Mouse (Mus musculus) erythroblast, adult 5-6 weeks (primary cell): Measurements from ENCODE around the gene Dynll2. TPM values are rescaled to one million over a fixed set of nuclear protein-coding genes. Genes with fewer than 3 reads are reported as not detected.
"Not testable (repeated sequence)": the region's sequence is repeated elsewhere in the genome, so short reads cannot be mapped to it uniquely, and the experiment has no call there.

Experiments used
- ATAC-seq: replicated peaks from 2 replicates; pipeline ENCODE4 v1.8.0; 2016; ENCODE audit warnings: moderate number of reproducible peaks, mild to moderate bottlenecking, moderate TSS enrichment, inconsistent platforms; ENCODE audit not compliant: poor library complexity, low FRiP score, severe bottlenecking
- total RNA-seq, 2 experiments: library from RNA; stranded (forward) in 1 of 2; stranded (reverse) in 1 of 2; fragments of 150-400 nt in 1 of 2; fragments of 200-764, 138-1000 nt in 1 of 2; gene quantifications; 2 replicates each; pipeline versions ENCODE4 v1.2.3 to v1.2.4; 2015 to 2017; ENCODE audit warnings: low replicate concordance in 2 of 2

Gene Dynll2
- total RNA-seq, 2 experiments from 2014 or later, result 2.5 to 3.2 TPM

GRCm38 (mm10) chr11:87999751-88000150 is 12.4 kb upstream of the Dynll2 start:
- ATAC-seq, result no peak

GRCm38 (mm10) chr11:87991806-87992205 is 4.5 kb upstream of the Dynll2 start:
- no peak for ATAC-seq

- ATAC-seq, result no peak
Measured at GRCm38 (mm10) chr11:87987861-87988260, 528 bp upstream of the Dynll2 start.

GRCm38 (mm10) chr11:87986141-87986741 is 1.1 kb downstream of the Dynll2 start:
- peak; percentile 63 for ATAC-seq

GRCm38 (mm10) chr11:87985643-87986042 is 1.7 kb downstream of the Dynll2 start:
- ATAC-seq, result no peak

GRCm38 (mm10) chr11:87984571-87984970 is 2.8 kb downstream of the Dynll2 start:
- no peak for ATAC-seq

- ATAC-seq, result no peak
Measured at GRCm38 (mm10) chr11:87978905-87979304, 8.4 kb downstream of the Dynll2 start.

- ATAC-seq, result not testable (repeated sequence)
Measured at GRCm38 (mm10) chr11:87977021-87977420, 10.3 kb downstream of the Dynll2 start.

GRCm38 (mm10) chr11:87974477-87975181 is 12.7 kb downstream of the Dynll2 start:
- 0 out of 2 replicates have a peak, but pooled peaks have one; percentile 37 for ATAC-seq

- no peak for ATAC-seq
Measured at GRCm38 (mm10) chr11:87973559-87974305, 13.6 kb downstream of the Dynll2 start.

GRCm38 (mm10) chr11:87972829-87973228 is 14.5 kb downstream of the Dynll2 start:
- ATAC-seq, result no peak

GRCm38 (mm10) chr11:87968356-87969122 is 18.8 kb downstream of the Dynll2 start:
- ATAC-seq, result no peak

GRCm38 (mm10) chr11:87967692-87968289 is 19.5 kb downstream of the Dynll2 start:
- peak; percentile 82 for ATAC-seq

GRCm38 (mm10) chr11:87966214-87966613 is 21.1 kb downstream of the Dynll2 start:
- no peak for ATAC-seq

GRCm38 (mm10) chr11:87965293-87965692 is 22.0 kb downstream of the Dynll2 start:
- ATAC-seq, result no peak

- ATAC-seq, result no peak
Measured at GRCm38 (mm10) chr11:87957066-87957465, 30.3 kb downstream of the Dynll2 start.

- no peak for ATAC-seq
Measured at GRCm38 (mm10) chr11:87955144-87955543, 32.2 kb downstream of the Dynll2 start.

- ATAC-seq, result no peak
Measured at GRCm38 (mm10) chr11:87949990-87950389, 37.3 kb downstream of the Dynll2 start.

GRCm38 (mm10) chr11:87935467-87935866 is 51.9 kb downstream of the Dynll2 start:
- ATAC-seq, result no peak

- ATAC-seq, result no peak
Measured at GRCm38 (mm10) chr11:87933731-87934130, 53.6 kb downstream of the Dynll2 start.
